Mouse (Mus musculus) CH12.LX (cell line): ENCODE measurements around the gene Epha5.

Source experiments
- CTCF ChIP-seq, 2 experiments: IDR thresholded peaks in 1 of 2; conservative IDR thresholded peaks in 1 of 2; 2 replicates each; pipeline ENCODE4 v1.5.1; 2011 to 2012; ENCODE audit warnings: low read depth in 2 of 2, low read length in 2 of 2, improper control_type of control experiment in 1 of 2, inconsistent platforms in 1 of 2, mild to moderate bottlenecking in 1 of 2, moderate library complexity in 1 of 2
- HCFC1 ChIP-seq: IDR thresholded peaks from 2 replicates; pipeline ENCODE4 v1.6.1; 2012; ENCODE audit warnings: low read depth, mild to moderate bottlenecking, inconsistent platforms, low read length, improper control_type of control experiment
- NRF1 ChIP-seq: IDR thresholded peaks from 2 replicates; pipeline ENCODE4 v1.6.1; 2014; ENCODE audit warnings: low read depth, mild to moderate bottlenecking, inconsistent platforms, low read length, improper control_type of control experiment, moderate library complexity
- POLR2A ChIP-seq: IDR thresholded peaks from 2 replicates; pipeline ENCODE4 v1.6.1; 2011; ENCODE audit warnings: low read depth, mild to moderate bottlenecking, improper control_type of control experiment, low read length
- USF1 ChIP-seq: IDR thresholded peaks from 2 replicates; pipeline ENCODE4 v1.6.1; 2014; ENCODE audit warnings: low read depth, mild to moderate bottlenecking, inconsistent platforms, low read length, improper control_type of control experiment

DNA sequence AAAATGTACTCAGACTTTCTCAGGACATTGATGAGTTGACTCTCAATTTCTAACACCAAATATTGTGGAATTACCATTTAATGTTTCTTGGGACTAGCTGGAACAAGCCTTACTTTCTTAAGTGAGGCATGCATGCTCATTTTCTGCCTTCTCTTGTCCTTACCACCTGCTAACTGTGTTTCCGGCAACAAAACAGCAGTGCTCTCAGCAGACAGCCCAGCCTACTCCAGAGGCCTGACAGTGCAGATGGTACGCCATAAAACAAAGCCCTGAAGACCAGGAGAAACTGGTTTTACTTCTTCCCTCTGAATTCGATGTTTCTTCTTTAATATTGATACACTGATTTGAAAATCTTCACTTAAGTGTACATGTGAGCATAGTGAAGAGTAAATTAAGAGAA, 39.0 kb upstream of the Epha5 start:
- TF ChIP-seq HCFC1 (no peak), POLR2A (no peak), NRF1 (no peak), USF1 (no peak), CTCF (conservative IDR thresholded peaks at IDR 0.05 in 1 of 2, IDR thresholded peaks at IDR 0.05 in 1 of 2; ENCODE audit: low read depth in 2 of 2, low read length in 2 of 2) (no peak)
